Mouse (Mus musculus): ENCODE measurements at regions not wholly inside any gene's neighbourhood (a gene's known extent, or its start where the extent isn't known, plus 50 kb on each side); places are given as distances from the start of the nearest gene placed in this dataset.

DNA sequence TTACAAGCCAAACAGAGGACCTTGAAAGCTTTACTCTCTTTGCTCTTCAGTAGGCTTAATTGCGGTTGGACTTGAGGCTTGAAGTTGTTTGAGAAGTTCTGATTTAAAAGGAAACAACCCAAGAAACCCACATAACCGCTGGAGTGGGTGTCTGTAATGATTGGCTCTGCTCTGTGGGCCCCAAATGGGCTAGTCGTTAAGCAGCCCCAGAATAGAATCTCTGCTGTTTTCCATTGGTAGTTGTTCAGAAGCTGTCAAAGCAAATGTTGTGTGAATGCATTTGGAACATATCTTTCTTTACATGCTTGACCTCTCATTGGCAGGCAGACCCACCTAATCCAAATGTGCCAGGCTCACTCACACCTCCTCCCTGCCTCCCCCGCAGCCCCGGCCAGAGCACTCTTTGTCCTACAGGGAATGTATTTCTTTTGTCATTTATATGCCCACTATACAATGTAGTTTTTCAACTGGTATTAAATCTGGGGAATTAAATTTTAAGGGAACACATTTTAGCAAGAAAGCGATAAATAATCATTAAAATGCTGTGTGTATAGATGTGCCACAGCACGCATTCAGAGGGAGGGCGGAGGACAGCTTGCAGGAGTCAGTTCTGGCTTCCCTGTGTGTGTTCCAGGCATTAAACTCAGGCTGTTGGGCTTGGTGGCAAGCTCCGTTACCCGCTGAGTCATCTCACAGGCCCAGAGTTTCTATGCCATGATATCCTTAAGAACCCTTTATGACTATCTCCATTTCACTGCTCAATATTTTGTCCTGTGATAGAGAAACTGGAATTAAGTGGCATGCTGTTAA lies 116.9 kb downstream of the Gm7361 start:
- TF ChIP-seq POLR2A (IDR thresholded peaks at IDR 0.05; ENCODE audit: insufficient read length, low read depth) (no peak), POLR2AphosphoS2 (IDR thresholded peaks at IDR 0.05; ENCODE audit: insufficient read length, low read depth) (no peak), MAX (IDR thresholded peaks at IDR 0.05; ENCODE audit: low read depth) (no peak), MYOD1 (IDR thresholded peaks at IDR 0.05; ENCODE audit: control insufficient read depth in 1 of 3, insufficient read length in 2 of 3, low read depth in 2 of 3) (no peak), USF1 (IDR thresholded peaks at IDR 0.05; ENCODE audit: low read depth) (no peak), TCF3 (IDR thresholded peaks at IDR 0.05; ENCODE audit: insufficient read length, low read depth) (no peak), E2F4 (IDR thresholded peaks at IDR 0.05; ENCODE audit: insufficient read depth) (no peak), CEBPB (IDR thresholded peaks at IDR 0.05; ENCODE audit: insufficient read depth, poor library complexity, severe bottlenecking) (no peak)

All from myocyte (in vitro differentiated cells).